Mouse (Mus musculus): ENCODE measurements at regions not wholly inside any gene's neighbourhood (a gene's known extent, or its start where the extent isn't known, plus 50 kb on each side); places are given as distances from the start of the nearest gene placed in this dataset.
"Not testable (repeated sequence)": the region's sequence is repeated elsewhere in the genome, so short reads cannot be mapped to it uniquely, and the experiment has no call there.

DNA sequence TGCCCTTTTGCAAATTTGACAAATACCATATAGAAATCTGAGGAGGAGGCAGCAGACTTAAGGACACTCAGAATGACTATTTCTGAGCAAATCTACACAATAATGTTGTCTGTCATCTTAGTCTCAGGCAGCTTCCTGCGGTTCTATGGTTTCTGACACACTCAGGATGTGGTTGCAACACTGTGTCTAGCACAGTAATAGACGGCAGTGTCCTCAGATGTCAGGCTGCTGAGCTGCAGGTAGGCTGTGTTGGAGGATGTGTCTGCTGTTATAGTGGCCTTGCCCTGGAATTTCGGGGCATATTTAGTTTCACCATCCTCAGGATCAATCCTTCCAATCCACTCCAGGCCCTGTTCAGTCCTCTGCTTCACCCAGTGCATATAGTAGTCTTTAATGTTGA lies 450.6 kb downstream of the Adam6a start:
- ATAC-seq (ENCODE audit: poor library complexity, severe bottlenecking): peak; percentile 57

DNA sequence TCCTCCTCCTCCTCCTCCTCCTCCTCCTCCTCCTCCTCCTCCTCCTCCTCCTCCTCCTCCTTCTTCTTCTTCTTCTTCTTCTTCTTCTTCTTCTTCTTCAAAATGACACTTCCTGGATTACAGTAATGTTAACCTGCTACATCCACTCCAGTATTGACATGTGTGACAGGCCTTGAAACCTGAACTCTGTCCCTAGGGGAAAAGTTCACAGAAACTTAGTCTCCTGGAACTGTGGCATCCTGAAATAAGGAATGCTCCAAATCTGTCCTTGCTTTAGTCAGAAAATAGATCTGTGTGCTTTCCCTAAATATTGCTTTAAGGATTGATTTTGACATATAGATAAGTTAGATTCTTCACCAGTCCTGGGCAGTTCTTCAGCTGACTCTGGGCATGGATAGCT lies 464.8 kb downstream of the Adam6a start:
- not testable (repeated sequence) for ATAC-seq (ENCODE audit: poor library complexity, severe bottlenecking)

DNA sequence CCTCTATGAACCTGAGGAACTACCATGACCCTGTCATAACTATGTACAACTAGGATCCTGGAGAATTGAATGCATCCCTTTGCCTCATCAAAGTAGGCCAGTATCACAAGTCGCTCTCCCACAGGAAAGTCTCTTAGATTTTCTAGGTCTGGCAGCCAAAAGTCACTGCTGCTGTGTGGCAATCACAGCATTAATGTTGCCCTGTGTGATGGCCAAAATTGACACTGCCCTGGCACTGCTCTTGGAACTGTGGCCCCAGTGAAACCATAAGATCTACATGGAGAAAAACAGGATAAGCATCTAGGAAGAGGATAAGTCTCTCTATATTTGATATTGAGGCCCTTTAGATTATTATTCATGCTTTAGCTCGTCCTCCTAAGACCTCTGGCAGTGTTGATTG lies 465.7 kb downstream of the Adam6a start:
- ATAC-seq (ENCODE audit: poor library complexity, severe bottlenecking): no peak

GRCm38 (mm10) chr12:114012860-114013259 lies 469.2 kb downstream of the Adam6a start:
- ATAC-seq (ENCODE audit: poor library complexity, severe bottlenecking): peak; percentile 86

GRCm38 (mm10) chr12:114037011-114037410 lies 493.3 kb downstream of the Adam6a start:
- not testable (repeated sequence) for ATAC-seq (ENCODE audit: poor library complexity, severe bottlenecking)

DNA sequence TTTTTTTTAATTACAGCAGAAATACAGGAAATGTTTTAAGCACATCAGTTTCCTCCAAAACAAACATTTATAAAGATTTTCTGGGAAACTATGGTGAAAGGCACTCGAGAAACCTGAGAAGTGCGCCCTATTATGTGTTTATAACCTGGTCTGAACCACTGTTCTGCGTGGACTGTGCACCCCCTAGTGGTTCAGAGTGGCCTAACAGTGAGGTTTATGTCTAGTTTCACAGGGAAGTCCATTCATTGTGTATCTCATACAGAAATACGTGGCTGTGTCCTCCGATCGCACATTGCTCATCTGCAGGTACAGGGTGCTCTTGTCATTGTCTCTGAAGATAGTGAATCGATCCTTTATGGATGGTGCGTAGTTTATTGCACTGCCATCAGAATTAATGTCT lies 504.3 kb downstream of the Adam6a start:
- peak; percentile 93 for ATAC-seq (ENCODE audit: poor library complexity, severe bottlenecking)

DNA sequence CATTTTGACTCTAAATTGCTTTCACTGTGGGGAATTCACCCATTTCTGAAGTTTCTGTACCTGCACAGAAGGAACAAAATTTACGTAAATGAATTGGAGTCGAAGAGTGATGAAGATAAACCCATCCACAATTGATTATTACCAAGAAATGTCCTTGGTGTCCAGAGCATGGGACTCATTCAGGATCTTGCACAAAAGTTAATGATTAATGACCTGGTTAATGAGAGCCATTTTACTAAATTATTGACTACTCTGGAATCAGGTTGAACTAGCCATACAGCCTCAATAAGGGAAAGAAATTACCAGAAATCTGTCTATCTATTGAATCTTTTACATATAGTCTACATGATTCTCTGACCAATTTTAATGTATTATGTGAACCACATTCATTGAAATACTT lies 509.6 kb downstream of the Adam6a start:
- no peak for ATAC-seq (ENCODE audit: poor library complexity, severe bottlenecking)

DNA sequence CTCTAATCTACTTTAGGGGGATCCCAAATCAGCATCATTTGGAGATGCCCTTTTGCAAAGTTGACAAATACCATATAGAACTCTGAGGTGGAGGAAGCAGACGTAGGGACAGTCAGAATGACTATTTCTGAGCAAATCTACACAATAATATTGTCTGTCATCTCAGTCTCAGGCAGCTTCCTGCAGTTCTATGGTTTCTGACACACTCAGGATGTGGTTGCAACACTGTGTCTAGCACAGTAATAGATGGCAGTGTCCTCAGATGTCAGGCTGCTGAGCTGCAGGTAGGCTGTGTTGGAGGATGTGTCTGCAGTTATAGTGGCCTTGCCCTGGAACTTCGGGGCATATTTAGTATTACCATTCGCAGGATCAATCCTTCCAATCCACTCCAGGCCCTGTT lies 515.9 kb downstream of the Adam6a start:
- peak; percentile 40; the same call in 1 of the 2 replicates for ATAC-seq (ENCODE audit: poor library complexity, severe bottlenecking)

- no peak for ATAC-seq (ENCODE audit: poor library complexity, severe bottlenecking)
Measured at GRCm38 (mm10) chr12:114067166-114067565, 523.5 kb downstream of the Adam6a start.

DNA sequence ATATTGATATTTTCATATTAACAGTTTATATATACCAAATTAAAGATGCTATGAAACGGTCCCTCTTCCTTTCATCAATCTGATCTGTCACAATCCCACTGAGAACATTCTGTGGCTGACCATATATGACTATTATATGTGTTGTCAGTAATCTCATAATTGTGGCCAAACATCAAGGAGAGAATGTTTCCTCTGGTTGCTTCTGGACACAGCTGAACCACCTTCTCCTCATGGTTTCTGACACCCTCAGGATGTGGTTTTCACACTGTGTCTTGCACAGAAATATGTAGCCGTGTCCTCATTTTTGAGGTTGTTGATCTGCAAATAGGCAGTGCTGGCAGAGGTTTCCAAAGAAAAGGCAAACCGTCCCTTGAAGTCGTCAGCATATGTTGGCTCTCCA lies 565.0 kb downstream of the Adam6a start:
- ATAC-seq (ENCODE audit: poor library complexity, severe bottlenecking): 0 out of 2 replicates have a peak, but pooled peaks have one; percentile 15

- no peak for ATAC-seq (ENCODE audit: poor library complexity, severe bottlenecking)
Measured at GRCm38 (mm10) chr12:114134897-114135296, 591.2 kb downstream of the Adam6a start.

DNA sequence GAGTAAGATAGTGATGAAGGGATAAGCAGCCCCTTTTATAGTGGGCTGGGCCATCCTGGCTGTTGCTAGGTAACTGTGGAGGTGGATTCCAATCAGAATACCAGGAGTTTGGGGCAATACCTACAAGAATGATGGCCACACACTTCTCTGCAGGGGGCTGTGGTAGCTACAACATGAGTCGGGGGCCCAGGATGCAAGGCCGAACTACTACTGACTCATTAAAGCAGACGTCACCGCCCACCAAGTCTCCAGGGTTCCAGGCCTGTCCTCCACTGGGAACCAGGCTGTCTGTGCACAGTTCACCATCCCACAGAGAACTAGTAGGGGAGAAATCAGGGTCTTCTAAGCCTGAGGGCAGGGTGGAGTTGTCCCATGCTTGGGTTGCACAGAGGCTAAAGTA lies 605.1 kb downstream of the Adam6a start:
- no peak for ATAC-seq (ENCODE audit: poor library complexity, severe bottlenecking)

DNA sequence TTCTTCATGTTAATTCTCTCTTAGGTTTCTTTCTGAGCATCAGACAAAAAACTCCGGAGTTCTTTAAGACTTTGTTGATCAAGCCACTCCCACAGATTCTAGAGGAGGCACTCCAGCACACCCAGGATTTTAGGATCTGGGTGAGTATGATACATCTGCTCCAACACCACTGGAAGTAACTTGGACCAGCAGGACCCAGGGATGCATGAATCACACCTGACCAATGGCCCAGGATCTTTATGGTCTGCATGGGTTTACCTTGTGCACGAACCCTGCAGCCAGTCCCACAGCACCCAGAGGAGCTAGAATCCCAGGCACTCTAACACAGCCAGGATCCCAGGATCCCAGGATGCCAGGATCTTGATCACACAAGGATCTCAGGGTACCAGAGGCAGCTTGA lies 628.6 kb downstream of the Adam6a start:
- no peak for ATAC-seq (ENCODE audit: poor library complexity, severe bottlenecking)

DNA sequence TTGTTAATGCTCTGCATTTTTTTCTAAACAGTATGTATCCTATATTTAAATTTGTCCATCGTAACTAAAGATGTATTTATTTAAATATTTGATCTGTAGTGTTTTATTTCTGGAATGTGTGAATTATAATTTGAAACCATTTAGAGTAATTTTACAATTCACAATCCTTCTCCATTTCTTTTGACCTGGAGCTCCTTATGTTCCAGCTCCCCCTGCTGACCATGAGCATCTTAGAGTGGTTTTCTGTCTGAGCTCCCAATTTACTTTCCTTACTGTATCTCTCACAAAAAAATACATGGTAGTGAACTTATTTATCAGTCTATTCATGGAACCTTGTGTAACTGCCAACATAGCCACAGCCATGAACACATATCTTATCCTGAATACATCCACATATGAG lies 655.8 kb downstream of the Adam6a start:
- ATAC-seq (ENCODE audit: poor library complexity, severe bottlenecking): no peak

- ATAC-seq (ENCODE audit: poor library complexity, severe bottlenecking): no peak
Measured at GRCm38 (mm10) chr12:114222541-114222940, 678.8 kb downstream of the Adam6a start.

Measured in megakaryocyte, adult 5-6 weeks (primary cell).